Mouse (Mus musculus) neural tube, embryonic 12.5 days (tissue): ENCODE measurements around the gene Treml2. TPM values are rescaled to one million over a fixed set of nuclear protein-coding genes. Genes with fewer than 3 reads are reported as not detected.
"Not testable (repeated sequence)": the region's sequence is repeated elsewhere in the genome, so short reads cannot be mapped to it uniquely, and the experiment has no call there.

ENCODE experiments used
- ATAC-seq: fragments of 200-750 bp; cut with Nextera tagmentation; 2 replicates; pipeline ENCODE4 v1.8.0; 2017; ENCODE audit warnings: low read depth, mild to moderate bottlenecking, moderate TSS enrichment, moderate library complexity; ENCODE audit not compliant: low FRiP score
- H3K27ac ChIP-seq: fragments of 300-500 bp; sonication (generic); 2 replicates; pipeline ENCODE4 v1.5.1; 2016
- H3K27me3 ChIP-seq: fragments of 300-500 bp; sonication (generic); replicated peaks from 2 replicates; pipeline ENCODE4 v1.6.1; 2016; ENCODE audit warnings: mild to moderate bottlenecking
- H3K36me3 ChIP-seq: fragments of 300-500 bp; sonication (generic); 2 replicates; pipeline ENCODE4 v1.6.1; 2016; ENCODE audit warnings: mild to moderate bottlenecking
- H3K4me1 ChIP-seq: fragments of 300-500 bp; sonication (generic); 2 replicates; pipeline ENCODE4 v1.6.1; 2016
- H3K4me2 ChIP-seq: fragments of 300-500 bp; sonication (generic); replicated peaks from 2 replicates; pipeline ENCODE4 v1.6.1; 2016; ENCODE audit warnings: mild to moderate bottlenecking
- H3K4me3 ChIP-seq: fragments of 300-500 bp; sonication (generic); 2 replicates; pipeline ENCODE4 v1.5.1; 2016
- H3K9ac ChIP-seq: fragments of 300-500 bp; sonication (generic); 2 replicates; pipeline ENCODE4 v1.6.1; 2016; ENCODE audit warnings: mild to moderate bottlenecking
- H3K9me3 ChIP-seq: fragments of 300-500 bp; sonication (generic); 2 replicates; pipeline ENCODE4 v1.6.1; 2016; ENCODE audit warnings: mild to moderate bottlenecking
- WGBS: fragments of 180-500 bp; shearing (Covaris S2); methylation state at CpG from one replicate; pipeline ENCODE4 v1.1.7; 2016; 5-methylcytosine and 5-hydroxymethylcytosine counted together
- polyA plus RNA-seq: library from polyadenylated mRNA; unstranded; fragments of >200 nt; fragmentation: Nextera tagmentation; extraction: Ambion mirVana; gene quantifications from 2 replicates; pipeline ENCODE4 v1.2.1, GENCODE M21; 2016

The Treml2 gene
- polyA plus RNA-seq, 1 experiment from 2014 or later = 0.27 TPM

DNA sequence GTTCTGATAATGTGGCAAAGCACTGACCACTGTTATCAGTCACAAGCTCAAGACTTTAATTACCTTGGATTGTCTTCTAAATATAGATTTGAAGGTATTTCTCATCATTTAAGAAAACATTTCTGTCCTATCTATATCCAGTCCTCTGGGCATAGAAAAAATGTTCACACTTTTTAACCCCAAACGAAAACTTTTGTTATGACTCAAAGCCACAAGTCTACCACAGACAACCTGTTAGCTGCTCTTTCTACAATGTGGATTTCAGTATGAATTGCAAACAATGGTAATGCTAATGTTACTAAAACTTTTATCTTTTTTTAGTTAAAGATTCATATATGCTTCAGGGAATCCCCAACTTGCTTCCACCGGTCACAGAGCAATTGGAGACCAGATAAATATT, 33.2 kb downstream of the Treml2 start:
- WGBS = 93% methylated on average over 2 of the region's 2 CpGs

DNA sequence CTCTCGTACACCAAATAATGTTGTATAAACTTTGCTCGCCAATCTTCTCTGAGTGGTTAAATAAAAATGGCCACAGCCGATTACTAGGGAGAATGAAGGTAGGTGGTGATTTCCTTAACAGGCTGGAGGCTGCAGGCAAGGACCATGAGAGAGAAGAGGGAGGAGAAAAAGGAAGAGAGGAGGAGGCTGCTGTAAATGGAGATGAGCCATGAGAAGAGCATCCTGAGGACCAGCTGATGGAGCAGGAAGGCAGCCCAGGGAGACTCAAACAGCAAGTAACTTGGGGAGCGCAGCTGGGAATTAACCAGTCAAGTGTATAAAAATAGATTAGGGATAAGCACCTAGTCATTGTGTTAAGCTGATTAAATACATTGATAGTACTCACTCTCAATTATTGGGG, 34.9 kb downstream of the Treml2 start:
- no peak overlapping the region for H3K27ac ChIP-seq
- no peaks in the 10 kb centered on the region for H3K27me3 ChIP-seq
- no peak overlapping the region for H3K4me3 ChIP-seq
- 93% methylated on average over 4 of the region's 4 CpGs for WGBS
- H3K4me1 ChIP-seq = no peaks in the 10 kb centered on the region
- H3K9me3 ChIP-seq = no peaks in the 10 kb centered on the region
- H3K4me2 ChIP-seq = no peak overlapping the region
- H3K9ac ChIP-seq = no peak overlapping the region
- ATAC-seq = no peak
- no peaks in the 10 kb centered on the region for H3K36me3 ChIP-seq

More for the DNA sequence above, 33.2 kb downstream of the Treml2 start:
- Histone ChIP-seq H3K9ac (no peak overlapping the region), H3K27me3 (no peaks in the 10 kb centered on the region), H3K4me3 (no peak overlapping the region), H3K4me1 (no peaks in the 10 kb centered on the region), H3K27ac (no peak overlapping the region), H3K4me2 (no peak overlapping the region), H3K36me3 (no peaks in the 10 kb centered on the region), H3K9me3 (no peaks in the 10 kb centered on the region)
- no peak for ATAC-seq

DNA sequence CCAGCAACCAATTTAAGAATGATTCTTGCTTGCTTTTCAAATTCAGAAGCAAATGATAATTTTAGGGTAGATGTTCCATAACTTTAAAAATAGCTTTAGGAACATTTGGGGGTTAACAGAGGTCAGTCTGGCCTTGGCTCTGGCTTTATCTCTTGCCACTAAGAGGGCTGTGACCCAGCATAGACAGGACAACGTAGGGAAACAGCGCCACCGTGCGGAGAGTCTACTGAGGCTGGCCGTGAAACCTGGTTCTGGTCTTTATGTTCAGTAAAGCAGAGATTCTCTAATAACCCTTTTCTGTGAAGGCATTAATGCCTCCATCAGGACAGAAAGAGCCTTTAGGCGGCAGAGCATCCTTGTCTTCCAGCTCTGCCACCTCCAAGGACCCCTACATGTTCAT, 37.6 kb downstream of the Treml2 start:
- no peaks in the 10 kb centered on the region for H3K36me3 ChIP-seq
- H3K9ac ChIP-seq = no peak overlapping the region
- no peak for ATAC-seq
- H3K9me3 ChIP-seq = no peaks in the 10 kb centered on the region
- H3K4me3 ChIP-seq = no peak overlapping the region
- no peaks in the 10 kb centered on the region for H3K27me3 ChIP-seq
- WGBS = 2% methylated on average over 6 of the region's 6 CpGs
- no peaks in the 10 kb centered on the region for H3K4me1 ChIP-seq
- no peak overlapping the region for H3K4me2 ChIP-seq
- H3K27ac ChIP-seq = no peak overlapping the region

DNA sequence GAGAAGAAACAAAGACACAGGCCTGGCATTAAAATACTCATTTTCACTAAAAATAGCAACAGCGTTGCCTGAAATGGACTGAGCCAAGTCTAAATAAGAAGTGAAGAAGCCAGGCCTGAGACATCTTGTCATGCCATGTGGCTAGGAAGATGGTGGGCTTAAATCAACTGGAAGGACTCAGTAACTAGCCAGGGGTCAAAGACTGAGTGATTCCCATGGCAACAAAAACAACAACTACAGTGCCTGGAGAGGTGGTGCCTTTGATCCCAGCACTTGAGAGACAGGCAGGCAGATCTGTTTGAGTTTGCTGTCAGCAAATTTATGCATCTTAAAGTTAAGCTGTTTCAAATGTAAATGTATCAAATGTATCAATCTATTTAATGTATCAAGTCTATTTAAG, 41.0 kb downstream of the Treml2 start:
- WGBS = 93% methylated on average over 1 of the region's 1 CpGs
- no peaks in the 10 kb centered on the region for H3K9me3 ChIP-seq
- no peaks in the 10 kb centered on the region for H3K27me3 ChIP-seq

DNA sequence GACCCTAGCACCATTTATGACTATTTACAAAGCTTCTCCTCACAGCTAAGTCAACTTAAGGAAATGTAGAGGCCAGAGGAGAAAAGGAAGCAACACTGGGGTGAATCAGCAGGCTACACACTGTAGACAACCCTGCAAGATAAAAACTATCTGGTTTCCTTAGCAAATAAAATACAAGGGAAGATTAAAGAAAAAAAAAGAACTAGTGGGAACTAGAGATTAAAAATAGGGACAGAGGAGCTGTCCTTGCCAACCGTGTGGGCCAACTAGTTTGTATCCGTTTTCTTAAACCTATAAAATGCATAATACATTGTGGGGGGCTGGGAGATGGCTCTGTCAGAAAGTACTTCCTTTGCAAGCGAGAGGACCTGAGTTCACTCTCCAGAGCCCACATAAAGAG, 42.6 kb downstream of the Treml2 start:
- H3K36me3 ChIP-seq = no peaks in the 10 kb centered on the region
- ATAC-seq = no peak

More for the DNA sequence above, 41.0 kb downstream of the Treml2 start:
- no peak for ATAC-seq
- Histone ChIP-seq H3K36me3 (no peaks in the 10 kb centered on the region), H3K9ac (no peak overlapping the region), H3K4me3 (no peak overlapping the region), H3K27ac (no peak overlapping the region), H3K4me2 (no peak overlapping the region), H3K4me1 (no peaks in the 10 kb centered on the region)

DNA sequence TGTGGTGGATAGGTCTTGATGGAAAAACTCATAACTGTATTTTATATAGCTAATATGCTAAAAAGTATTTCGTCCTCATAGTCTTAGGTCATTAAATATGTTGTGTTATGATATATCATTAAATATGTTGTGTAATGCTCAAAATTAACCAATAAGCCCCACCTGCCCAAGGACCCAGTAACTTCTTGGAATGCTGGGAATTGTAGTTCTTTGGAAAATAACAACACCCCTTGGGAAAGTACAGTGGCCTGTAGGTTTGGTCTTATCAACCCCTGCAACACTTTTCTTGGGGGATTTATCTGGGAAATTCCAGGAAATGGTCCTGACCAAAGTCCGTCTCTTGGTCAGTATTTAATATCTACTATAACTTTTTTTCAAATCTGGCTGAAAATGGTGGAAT, 43.8 kb downstream of the Treml2 start:
- Histone ChIP-seq H3K27me3 (no peaks in the 10 kb centered on the region), H3K4me3 (no peak overlapping the region)
- WGBS = 91% methylated on average over 2 of the region's 2 CpGs

More for the DNA sequence above, 42.6 kb downstream of the Treml2 start:
- H3K27ac ChIP-seq = no peak overlapping the region
- H3K27me3 ChIP-seq = no peaks in the 10 kb centered on the region
- no peak overlapping the region for H3K4me2 ChIP-seq
- no peaks in the 10 kb centered on the region for H3K4me1 ChIP-seq
- H3K4me3 ChIP-seq = no peak overlapping the region
- 84% methylated on average over 3 of the region's 3 CpGs for WGBS
- H3K9ac ChIP-seq = no peak overlapping the region
- H3K9me3 ChIP-seq = no peaks in the 10 kb centered on the region

DNA sequence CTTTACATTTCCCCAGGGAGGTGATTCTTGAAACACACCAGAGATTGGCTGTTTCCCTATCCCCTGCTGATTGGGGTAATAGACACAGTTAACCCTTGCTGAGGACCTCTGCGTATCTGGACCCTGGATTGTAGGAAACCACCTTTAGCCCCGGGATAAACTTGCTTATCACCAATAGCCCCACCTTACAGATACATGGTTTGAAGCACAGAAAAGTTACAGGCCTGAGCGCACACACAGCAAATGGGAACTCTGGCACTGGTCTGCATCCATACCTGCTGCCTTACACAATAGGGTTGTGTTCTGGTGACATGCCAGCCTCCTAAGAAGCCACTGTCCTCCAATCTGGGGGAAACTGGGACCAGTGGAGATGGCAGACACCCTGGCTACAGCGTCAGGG, 46.5 kb downstream of the Treml2 start:
- no peak overlapping the region for H3K4me2 ChIP-seq
- H3K27me3 ChIP-seq = no peaks in the 10 kb centered on the region
- H3K27ac ChIP-seq = no peak overlapping the region
- no peak overlapping the region for H3K4me3 ChIP-seq
- no peak overlapping the region for H3K9ac ChIP-seq
- WGBS = 82% methylated on average over 4 of the region's 4 CpGs
- no peak for ATAC-seq
- H3K4me1 ChIP-seq = no peaks in the 10 kb centered on the region
- no peaks in the 10 kb centered on the region for H3K9me3 ChIP-seq
- H3K36me3 ChIP-seq = no peaks in the 10 kb centered on the region

More for the DNA sequence above, 43.8 kb downstream of the Treml2 start:
- no peak overlapping the region for H3K4me2 ChIP-seq
- no peak for ATAC-seq
- H3K27ac ChIP-seq = no peak overlapping the region
- no peak overlapping the region for H3K9ac ChIP-seq
- H3K36me3 ChIP-seq = no peaks in the 10 kb centered on the region
- no peaks in the 10 kb centered on the region for H3K4me1 ChIP-seq
- no peaks in the 10 kb centered on the region for H3K9me3 ChIP-seq

DNA sequence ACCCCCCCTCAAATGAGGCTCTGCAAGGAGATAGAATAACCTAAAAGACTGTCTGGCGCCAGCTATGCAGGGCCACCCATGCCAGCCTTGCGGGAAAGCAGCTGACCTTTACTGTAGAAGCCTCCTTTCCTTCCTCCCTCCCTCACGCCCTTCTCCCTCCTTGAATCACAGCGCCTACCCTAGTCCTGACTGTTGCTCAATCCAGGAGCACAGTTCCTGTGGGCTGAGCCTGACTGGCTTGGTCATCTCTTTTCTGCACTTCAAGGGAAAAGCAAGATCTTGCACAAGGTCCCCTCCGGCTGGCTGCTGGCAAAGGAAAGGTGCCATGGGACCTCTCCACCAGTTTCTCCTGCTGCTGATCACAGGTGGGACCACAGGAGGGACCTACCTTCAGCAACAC, 46.9 kb downstream of the Treml2 start, which contains the start of gene Trem2:
Gene Trem2 (plus strand): TSS at position 171 of the 400 bp plus-strand sequence.
- no peak for ATAC-seq
- Histone ChIP-seq H3K27me3 (no peaks in the 10 kb centered on the region), H3K9ac (no peak within 1 kb of the TSS), H3K36me3 (no peaks in the 10 kb centered on the region), H3K9me3 (no peaks in the 10 kb centered on the region), H3K4me1 (no peaks in the 10 kb centered on the region), H3K27ac (no peak within 1 kb of the TSS), H3K4me2 (no peak within 1 kb of the TSS), H3K4me3 (no peak within 1 kb of the TSS)
- WGBS = 79% methylated on average over 5 of the region's 5 CpGs

DNA sequence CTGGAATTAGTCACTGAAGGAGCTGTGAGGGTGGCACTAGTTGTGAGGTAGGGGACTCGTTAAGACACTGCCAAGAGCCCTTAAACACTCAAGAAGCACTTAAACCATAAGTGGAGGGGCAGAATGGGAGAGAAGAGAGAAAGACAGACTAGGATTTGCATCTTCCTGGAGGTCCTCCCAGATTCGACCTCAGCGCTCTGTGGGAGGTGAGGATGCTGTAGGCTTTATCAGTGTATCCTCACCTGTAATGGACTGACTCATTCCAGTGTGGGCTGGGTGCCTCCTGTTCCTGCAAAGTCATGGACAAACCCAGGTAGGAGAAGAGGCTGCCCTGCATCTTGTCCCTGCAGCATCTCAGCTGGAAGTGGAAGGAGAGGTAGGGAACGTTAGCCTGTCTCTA, 47.5 kb downstream of the Treml2 start:
- 65% methylated on average over 4 of the region's 4 CpGs for WGBS
- Histone ChIP-seq H3K4me2 (no peak overlapping the region), H3K9me3 (no peaks in the 10 kb centered on the region), H3K4me1 (no peaks in the 10 kb centered on the region), H3K27me3 (no peaks in the 10 kb centered on the region), H3K9ac (no peak overlapping the region), H3K27ac (no peak overlapping the region), H3K4me3 (no peak overlapping the region), H3K36me3 (no peaks in the 10 kb centered on the region)
- no peak for ATAC-seq

DNA sequence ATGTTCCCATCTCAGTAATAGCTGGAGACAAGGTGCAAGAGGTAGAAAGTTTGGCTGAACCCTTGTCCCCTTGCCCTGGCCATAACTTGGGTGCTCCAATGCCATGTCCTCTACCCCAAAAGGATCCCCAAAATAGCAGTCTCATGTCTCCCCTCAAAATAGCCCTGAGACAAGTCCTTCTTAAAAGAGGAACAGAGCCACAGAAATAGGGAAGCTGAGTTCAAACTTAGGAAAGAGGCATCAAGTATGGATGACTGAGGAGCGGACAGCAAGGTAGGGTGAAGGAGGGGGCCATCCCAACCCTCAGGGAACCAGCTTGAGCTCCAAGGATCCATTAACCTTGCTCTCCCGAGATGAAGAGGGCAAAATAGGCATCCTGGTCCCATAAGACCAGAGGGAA, 48.0 kb downstream of the Treml2 start:
- Histone ChIP-seq H3K9me3 (no peaks in the 10 kb centered on the region), H3K9ac (no peak overlapping the region), H3K4me1 (no peaks in the 10 kb centered on the region), H3K27me3 (no peaks in the 10 kb centered on the region), H3K36me3 (no peaks in the 10 kb centered on the region), H3K4me3 (no peak overlapping the region), H3K4me2 (no peak overlapping the region), H3K27ac (no peak overlapping the region)
- WGBS = 78% methylated on average over 2 of the region's 2 CpGs
- ATAC-seq = no peak

DNA sequence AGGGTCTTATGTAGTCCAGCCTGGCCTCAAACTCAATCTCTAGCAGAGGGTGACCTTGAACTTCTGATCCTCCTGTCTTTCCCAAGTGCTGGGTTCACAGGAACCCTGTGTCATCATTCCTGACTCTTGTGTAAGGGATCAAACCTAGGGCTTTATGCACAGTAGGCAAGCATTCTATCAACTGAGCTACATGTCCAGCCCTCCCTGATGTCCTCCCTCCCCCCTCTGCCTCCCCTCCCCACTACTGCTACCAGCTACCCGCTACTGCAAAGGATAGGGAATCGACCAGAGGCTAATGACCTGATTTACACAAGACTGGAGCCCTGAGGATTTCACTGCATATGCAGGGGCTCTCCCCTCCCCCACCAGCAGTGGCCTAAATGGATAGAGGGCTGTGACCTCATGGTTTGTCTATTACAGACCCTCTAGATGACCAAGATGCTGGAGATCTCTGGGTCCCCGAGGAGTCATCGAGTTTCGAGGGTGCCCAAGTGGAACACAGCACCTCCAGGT, 51.4 kb downstream of the Treml2 start:
- H3K27me3 ChIP-seq = no peaks in the 10 kb centered on the region
- no peaks in the 10 kb centered on the region for H3K4me1 ChIP-seq
- H3K36me3 ChIP-seq = no peaks in the 10 kb centered on the region
- H3K9me3 ChIP-seq = no peaks in the 10 kb centered on the region
- no peak overlapping the region for H3K4me2 ChIP-seq
- no peak overlapping the region for H3K27ac ChIP-seq
- H3K9ac ChIP-seq = no peak overlapping the region
- ATAC-seq = no peak
- 64% methylated on average over 5 of the region's 5 CpGs for WGBS
- no peak overlapping the region for H3K4me3 ChIP-seq

DNA sequence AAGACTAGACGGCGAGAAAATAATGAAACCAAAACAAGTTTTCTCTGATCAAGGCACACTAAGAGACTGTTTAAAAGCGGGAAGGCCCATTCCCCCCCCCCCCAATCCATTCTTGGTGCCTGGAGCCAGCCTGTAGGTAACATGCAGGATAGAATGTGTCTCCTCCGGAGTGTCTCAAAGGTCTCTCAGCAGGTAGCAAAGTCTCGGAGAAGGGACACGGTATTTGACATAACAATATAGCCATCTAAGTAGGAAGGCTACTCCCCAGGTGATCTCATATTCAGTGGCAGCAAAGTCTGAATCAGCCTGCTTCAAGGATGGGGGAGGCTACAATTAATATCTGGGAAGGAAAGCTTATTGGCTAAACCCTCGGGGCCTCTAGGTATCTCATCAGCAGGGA, 53.7 kb downstream of the Treml2 start:
- H3K4me3 ChIP-seq, H3K27me3 ChIP-seq, H3K4me2 ChIP-seq, H3K9ac ChIP-seq, H3K4me1 ChIP-seq, H3K9me3 ChIP-seq, ATAC-seq, H3K27ac ChIP-seq, H3K36me3 ChIP-seq: not testable (repeated sequence)
- WGBS = 70% methylated on average over 7 of the region's 7 CpGs

DNA sequence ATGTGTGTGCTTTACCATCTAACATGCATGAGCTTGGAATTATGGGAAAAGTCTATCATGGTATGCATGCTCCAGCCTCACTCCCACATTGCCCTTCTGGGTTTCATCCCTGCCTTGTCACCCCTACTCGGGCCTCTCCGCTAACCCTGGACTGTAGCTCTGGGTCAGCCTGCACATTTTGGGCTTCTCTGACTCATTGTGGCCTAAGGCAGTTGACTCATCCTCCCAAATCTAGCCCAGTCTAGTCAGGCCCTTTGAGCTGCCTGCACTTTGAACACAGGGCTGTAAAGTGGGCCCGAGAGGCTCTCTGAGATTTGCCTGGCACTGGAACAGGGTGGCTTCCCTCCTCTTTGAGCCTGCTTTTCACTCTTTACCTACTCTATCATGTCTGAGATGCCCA, 56.5 kb downstream of the Treml2 start:
- Histone ChIP-seq H3K4me3 (no peak overlapping the region), H3K27me3 (no peaks in the 10 kb centered on the region), H3K9me3 (no peaks in the 10 kb centered on the region), H3K4me2 (no peak overlapping the region), H3K27ac (no peak overlapping the region), H3K36me3 (no peaks in the 10 kb centered on the region), H3K4me1 (no peaks in the 10 kb centered on the region), H3K9ac (no peak overlapping the region)
- no peak for ATAC-seq
- 92% methylated on average over 3 of the region's 3 CpGs for WGBS
